Mouse (Mus musculus): ENCODE data around the gene Efcab6. TPM values are rescaled to one million over a fixed set of nuclear protein-coding genes. Genes with fewer than 3 reads are reported as not detected.

Efcab6 gene
- polyA plus RNA-seq, 1 experiment, result not detected

- H3K4me3 ChIP-seq (ENCODE audit: extremely low read depth, insufficient read depth, insufficient read length), result no peak overlapping the region
- no peak overlapping the region for H3K27ac ChIP-seq (ENCODE audit: insufficient read depth, low read length)
- no peaks in the 10 kb centered on the region for H3K27me3 ChIP-seq (ENCODE audit: control insufficient read depth, insufficient read depth, low read length)
- 84% methylated on average over 4 of the region's 4 CpGs for WGBS
- TF ChIP-seq POLR2A (IDR thresholded peaks at IDR 0.05; ENCODE audit: low read depth, low read length) (no peak), CTCF (IDR thresholded peaks at IDR 0.05; ENCODE audit: extremely low read depth, insufficient read depth, insufficient read length, insufficient replicate concordance) (no peak)
- H3K36me3 ChIP-seq (ENCODE audit: control insufficient read depth, insufficient read depth, low read length), result no peaks in the 10 kb centered on the region
- DNase-seq (ENCODE audit: low read depth in 1 of 2, low spot score in 2 of 2), result no peak
- no peaks in the 10 kb centered on the region for H3K4me1 ChIP-seq (ENCODE audit: control insufficient read depth, insufficient read depth, insufficient read length)
Measured at GRCm38 (mm10) chr15:83936506-83936905, 128.7 kb downstream of the Efcab6 start.

DNA sequence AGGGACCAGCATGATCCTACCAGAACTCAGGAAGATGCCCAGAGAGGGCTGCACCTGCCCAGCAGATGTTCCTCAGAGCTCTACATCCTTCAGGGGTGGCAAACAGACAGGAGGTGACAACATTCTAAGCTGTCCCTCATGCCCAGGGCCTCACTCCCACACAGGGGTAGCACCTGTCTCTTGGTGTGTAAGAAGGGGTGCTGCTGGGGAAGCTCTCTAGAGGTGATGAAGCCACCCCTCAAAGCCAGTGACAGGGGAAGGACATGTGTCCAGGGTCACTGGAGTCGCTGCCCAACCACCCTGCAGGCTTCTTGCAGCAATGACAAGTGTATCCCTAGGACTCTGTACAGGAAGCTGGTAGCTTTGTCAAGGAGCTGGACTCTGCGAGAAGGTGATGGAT, 130.4 kb downstream of the Efcab6 start:
- Histone ChIP-seq H3K4me1 (ENCODE audit: control insufficient read depth, insufficient read depth, insufficient read length) (no peaks in the 10 kb centered on the region), H3K4me3 (ENCODE audit: extremely low read depth, insufficient read depth, insufficient read length) (no peak overlapping the region), H3K36me3 (ENCODE audit: control insufficient read depth, insufficient read depth, low read length) (no peaks in the 10 kb centered on the region), H3K27me3 (ENCODE audit: control insufficient read depth, insufficient read depth, low read length) (no peaks in the 10 kb centered on the region), H3K27ac (ENCODE audit: insufficient read depth, low read length) (no peak overlapping the region)
- 43% methylated on average over 2 of the region's 2 CpGs for WGBS
- DNase-seq (ENCODE audit: low read depth in 1 of 2, low spot score in 2 of 2), result no peak
- TF ChIP-seq POLR2A (IDR thresholded peaks at IDR 0.05; ENCODE audit: low read depth, low read length), result no peak
- TF ChIP-seq CTCF (IDR thresholded peaks at IDR 0.05; ENCODE audit: extremely low read depth, insufficient read depth, insufficient read length, insufficient replicate concordance), result no peak

DNA sequence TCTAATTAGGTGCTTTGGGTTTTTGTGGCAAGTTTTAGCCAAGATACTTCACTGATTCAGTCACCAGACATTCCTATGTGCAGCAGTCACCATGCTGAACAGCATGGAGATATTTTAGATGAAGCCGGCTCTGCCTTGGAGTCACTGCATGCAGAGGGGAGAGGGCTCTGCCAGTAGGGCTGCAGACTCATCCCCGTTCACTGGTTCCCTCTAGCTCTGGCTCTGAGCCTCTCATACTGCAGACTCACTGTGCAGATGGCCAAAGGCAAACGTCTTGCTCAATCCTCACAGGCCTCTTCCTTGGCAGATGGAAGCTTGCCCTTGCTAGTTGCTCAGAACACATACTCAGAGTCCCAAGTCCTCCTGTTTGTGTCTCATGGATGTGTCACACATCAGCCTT, 139.8 kb downstream of the Efcab6 start:
- Histone ChIP-seq H3K27me3 (ENCODE audit: control insufficient read depth, insufficient read depth, low read length) (no peaks in the 10 kb centered on the region), H3K4me1 (ENCODE audit: control insufficient read depth, insufficient read depth, insufficient read length) (no peaks in the 10 kb centered on the region), H3K27ac (ENCODE audit: insufficient read depth, low read length) (no peak overlapping the region), H3K4me3 (ENCODE audit: extremely low read depth, insufficient read depth, insufficient read length) (no peak overlapping the region), H3K36me3 (ENCODE audit: control insufficient read depth, insufficient read depth, low read length) (no peaks in the 10 kb centered on the region)
- no peak for TF ChIP-seq POLR2A (IDR thresholded peaks at IDR 0.05; ENCODE audit: low read depth, low read length)
- WGBS, result 73% methylated on average over 3 of the region's 3 CpGs
- no peak for DNase-seq (ENCODE audit: low read depth in 1 of 2, low spot score in 2 of 2)

- no peak for DNase-seq (ENCODE audit: low read depth in 1 of 2, low spot score in 2 of 2)
- WGBS, result 34% methylated on average over 4 of the region's 4 CpGs
- no peaks in the 10 kb centered on the region for H3K36me3 ChIP-seq (ENCODE audit: control insufficient read depth, insufficient read depth, low read length)
- H3K27ac ChIP-seq (ENCODE audit: insufficient read depth, low read length), result no peak overlapping the region
- TF ChIP-seq POLR2A (IDR thresholded peaks at IDR 0.05; ENCODE audit: low read depth, low read length) (no peak), CTCF (IDR thresholded peaks at IDR 0.05; ENCODE audit: extremely low read depth, insufficient read depth, insufficient read length, insufficient replicate concordance) (no peak)
- no peak overlapping the region for H3K4me3 ChIP-seq (ENCODE audit: extremely low read depth, insufficient read depth, insufficient read length)
- no peaks in the 10 kb centered on the region for H3K27me3 ChIP-seq (ENCODE audit: control insufficient read depth, insufficient read depth, low read length)
- no peaks in the 10 kb centered on the region for H3K4me1 ChIP-seq (ENCODE audit: control insufficient read depth, insufficient read depth, insufficient read length)
Measured at GRCm38 (mm10) chr15:83924656-83925055, 140.5 kb downstream of the Efcab6 start.

GRCm38 (mm10) chr15:83915376-83915775, 149.8 kb downstream of the Efcab6 start:
- 87% methylated on average over 10 of the region's 10 CpGs for WGBS
- TF ChIP-seq CTCF (IDR thresholded peaks at IDR 0.05; ENCODE audit: extremely low read depth, insufficient read depth, insufficient read length, insufficient replicate concordance), result no peak
- TF ChIP-seq POLR2A (IDR thresholded peaks at IDR 0.05; ENCODE audit: low read depth, low read length), result no peak
- Histone ChIP-seq H3K4me3 (ENCODE audit: extremely low read depth, insufficient read depth, insufficient read length) (no peak overlapping the region), H3K4me1 (ENCODE audit: control insufficient read depth, insufficient read depth, insufficient read length) (no peaks in the 10 kb centered on the region), H3K36me3 (ENCODE audit: control insufficient read depth, insufficient read depth, low read length) (no peaks in the 10 kb centered on the region), H3K27me3 (ENCODE audit: control insufficient read depth, insufficient read depth, low read length) (no peaks in the 10 kb centered on the region), H3K27ac (ENCODE audit: insufficient read depth, low read length) (no peak overlapping the region)
- no peak for DNase-seq (ENCODE audit: low read depth in 1 of 2, low spot score in 2 of 2)

DNA sequence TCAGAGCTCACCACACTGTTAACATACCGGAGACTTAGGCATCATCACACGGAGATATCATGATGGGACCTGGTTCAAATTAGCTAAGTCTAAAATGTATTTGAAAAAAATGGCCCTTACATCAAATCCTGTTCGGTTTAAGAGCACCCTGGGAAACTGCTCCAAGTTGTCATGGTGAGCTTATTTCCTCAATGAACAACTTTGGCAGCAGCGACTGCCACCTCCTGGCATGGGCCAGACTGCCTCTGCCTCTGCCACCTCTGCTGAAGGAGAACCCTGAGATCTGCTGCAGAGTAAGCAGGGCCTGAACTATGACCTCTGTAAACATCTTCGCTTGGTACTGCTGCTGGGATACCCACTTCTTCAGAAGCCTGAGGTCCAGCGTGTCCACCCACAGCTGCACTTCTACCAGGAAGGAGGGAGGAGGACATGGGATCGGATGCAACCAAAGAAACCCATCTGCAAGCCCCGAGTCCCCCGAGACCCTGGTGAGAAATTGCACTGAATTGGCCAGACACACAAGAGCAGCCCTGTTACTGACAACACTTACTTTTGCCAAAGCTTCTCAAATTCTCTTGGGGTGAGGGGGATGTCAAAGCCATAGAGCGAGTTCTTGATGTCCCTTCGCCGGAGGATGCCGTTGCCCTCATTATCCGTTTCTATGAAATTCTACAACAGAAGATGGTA, 152.0 kb downstream of the Efcab6 start:
- Histone ChIP-seq H3K27ac (ENCODE audit: insufficient read depth, low read length) (no peak overlapping the region), H3K4me1 (ENCODE audit: control insufficient read depth, insufficient read depth, insufficient read length) (no peaks in the 10 kb centered on the region), H3K4me3 (ENCODE audit: extremely low read depth, insufficient read depth, insufficient read length) (no peak overlapping the region), H3K27me3 (ENCODE audit: control insufficient read depth, insufficient read depth, low read length) (no peaks in the 10 kb centered on the region), H3K36me3 (ENCODE audit: control insufficient read depth, insufficient read depth, low read length) (no peaks in the 10 kb centered on the region)
- no peak for DNase-seq (ENCODE audit: low read depth in 1 of 2, low spot score in 2 of 2)
- WGBS, result 86% methylated on average over 14 of the region's 14 CpGs
- no peak for TF ChIP-seq POLR2A (IDR thresholded peaks at IDR 0.05; ENCODE audit: low read depth, low read length)
- TF ChIP-seq CTCF (IDR thresholded peaks at IDR 0.05; ENCODE audit: extremely low read depth, insufficient read depth, insufficient read length, insufficient replicate concordance), result no peak

- 87% methylated on average over 13 of the region's 13 CpGs for WGBS
- DNase-seq (ENCODE audit: low read depth in 1 of 2, low spot score in 2 of 2), result no peak
- H3K36me3 ChIP-seq (ENCODE audit: control insufficient read depth, insufficient read depth, low read length), result no peaks in the 10 kb centered on the region
- no peak overlapping the region for H3K4me3 ChIP-seq (ENCODE audit: extremely low read depth, insufficient read depth, insufficient read length)
- H3K27me3 ChIP-seq (ENCODE audit: control insufficient read depth, insufficient read depth, low read length), result no peaks in the 10 kb centered on the region
- TF ChIP-seq POLR2A (IDR thresholded peaks at IDR 0.05; ENCODE audit: low read depth, low read length) (no peak), CTCF (IDR thresholded peaks at IDR 0.05; ENCODE audit: extremely low read depth, insufficient read depth, insufficient read length, insufficient replicate concordance) (no peak)
- no peak overlapping the region for H3K27ac ChIP-seq (ENCODE audit: insufficient read depth, low read length)
- H3K4me1 ChIP-seq (ENCODE audit: control insufficient read depth, insufficient read depth, insufficient read length), result no peaks in the 10 kb centered on the region
Measured at GRCm38 (mm10) chr15:83906472-83906871, 158.7 kb downstream of the Efcab6 start.
